Mouse (Mus musculus) granulocyte monocyte progenitor cell, adult 5-6 weeks (primary cell): ENCODE data around the gene Bbx. TPM values are rescaled to one million over a fixed set of nuclear protein-coding genes. Genes with fewer than 3 reads are reported as not detected.

ENCODE experiments used
- ATAC-seq: replicated peaks from 2 replicates; pipeline ENCODE4 v1.8.0; 2016; ENCODE audit warnings: mild to moderate bottlenecking, moderate TSS enrichment, inconsistent platforms; ENCODE audit not compliant: poor library complexity, severe bottlenecking
- total RNA-seq, 2 experiments: library from RNA; stranded (forward) in 1 of 2; stranded (reverse) in 1 of 2; fragments of 200-712, 200-1000 nt in 1 of 2; fragments of >200 nt in 1 of 2; fragmentation: Nextera tagmentation in 1 of 2; gene quantifications; 2 replicates each; pipeline ENCODE4 v1.2.3; 2014 to 2017

The Bbx gene
- total RNA-seq, 2 experiments from 2014 or later = 22.8 to 33.7 TPM

GRCm38 (mm10) chr16:50250469-50250868 lies 181.7 kb downstream of the Bbx start:
- no peak for ATAC-seq

GRCm38 (mm10) chr16:50249036-50249435 lies 183.2 kb downstream of the Bbx start:
- no peak for ATAC-seq

GRCm38 (mm10) chr16:50242444-50242843 lies 189.7 kb downstream of the Bbx start:
- ATAC-seq = no peak

- no peak for ATAC-seq
Observed at GRCm38 (mm10) chr16:50241604-50242003, 190.6 kb downstream of the Bbx start.

GRCm38 (mm10) chr16:50235231-50235630 lies 197.0 kb downstream of the Bbx start:
- ATAC-seq = no peak

- ATAC-seq = no peak
Observed at GRCm38 (mm10) chr16:50230624-50231023, 201.6 kb downstream of the Bbx start.

GRCm38 (mm10) chr16:50228833-50229232 lies 203.4 kb downstream of the Bbx start:
- no peak for ATAC-seq

GRCm38 (mm10) chr16:50226274-50226673 lies 205.9 kb downstream of the Bbx start:
- ATAC-seq = no peak

- ATAC-seq = peak; percentile 91
Observed at GRCm38 (mm10) chr16:50224946-50225345, 207.2 kb downstream of the Bbx start.

GRCm38 (mm10) chr16:50220734-50221501 lies 211.3 kb downstream of the Bbx start:
- ATAC-seq = no peak

GRCm38 (mm10) chr16:50217084-50217483 lies 215.1 kb downstream of the Bbx start:
- no peak for ATAC-seq

- ATAC-seq = no peak
Observed at GRCm38 (mm10) chr16:50211727-50212126, 220.5 kb downstream of the Bbx start.

GRCm38 (mm10) chr16:50211231-50211630 lies 221.0 kb downstream of the Bbx start:
- ATAC-seq = no peak

- ATAC-seq = no peak
Observed at GRCm38 (mm10) chr16:50210742-50211141, 221.4 kb downstream of the Bbx start.

- ATAC-seq = peak; percentile 60
Observed at GRCm38 (mm10) chr16:50204944-50205343, 227.2 kb downstream of the Bbx start.

GRCm38 (mm10) chr16:50201546-50202151 lies 230.5 kb downstream of the Bbx start:
- ATAC-seq = peak; percentile 79

- ATAC-seq = no peak
Observed at GRCm38 (mm10) chr16:50200214-50200613, 232.0 kb downstream of the Bbx start.

GRCm38 (mm10) chr16:50196118-50196517 lies 236.1 kb downstream of the Bbx start:
- ATAC-seq = no peak

GRCm38 (mm10) chr16:50192626-50193025 lies 239.6 kb downstream of the Bbx start:
- no peak for ATAC-seq

- no peak for ATAC-seq
Observed at GRCm38 (mm10) chr16:50189108-50189507, 243.1 kb downstream of the Bbx start.

GRCm38 (mm10) chr16:50186604-50187003 lies 245.6 kb downstream of the Bbx start:
- no peak for ATAC-seq

- ATAC-seq = no peak
Observed at GRCm38 (mm10) chr16:50185041-50185440, 247.1 kb downstream of the Bbx start.
